Mouse (Mus musculus): ENCODE data around the gene Sash3. TPM values are rescaled to one million over a fixed set of nuclear protein-coding genes. Genes with fewer than 3 reads are reported as not detected.
A peak's percentile ranks its signal among the peaks of the same experiment; 100 is the strongest.

The Sash3 gene
- polyA plus RNA-seq, 1 experiment from 2014 or later = 1.1 TPM

GRCm38 (mm10) chrX:48153949-48154348, 7.7 kb downstream of the Sash3 start:
- Histone ChIP-seq H3K36me3 (ENCODE audit: control insufficient read depth, insufficient read depth, low read length) (no peaks in the 10 kb centered on the region), H3K4me1 (ENCODE audit: control insufficient read depth, insufficient read depth, low read length) (no peaks in the 10 kb centered on the region), H3K27ac (ENCODE audit: low read depth, low read length) (no peak overlapping the region), H3K4me3 (ENCODE audit: low read depth, low read length) (no peak overlapping the region), H3K27me3 (ENCODE audit: control insufficient read depth, insufficient read depth, low read length) (no peaks in the 10 kb centered on the region), H3K9me3 (ENCODE audit: control insufficient read depth, low read length) (no peaks in the 10 kb centered on the region), H3K4me2 (no peak overlapping the region), H3K9ac (ENCODE audit: low read length) (no peak overlapping the region)
- WGBS = 69% methylated on average over 2 of the region's 2 CpGs
- ATAC-seq (ENCODE audit: low FRiP score) (no peak), DNase-seq (ENCODE audit: low spot score, missing footprints) (no peak)

- DNase-seq (ENCODE audit: low spot score, missing footprints) (no peak), ATAC-seq (ENCODE audit: low FRiP score) (no peak)
- no peaks in the 10 kb centered on the region for H3K36me3 ChIP-seq (ENCODE audit: control insufficient read depth, insufficient read depth, low read length)
- no peak overlapping the region for H3K4me3 ChIP-seq (ENCODE audit: low read depth, low read length)
- no peak overlapping the region for H3K27ac ChIP-seq (ENCODE audit: low read depth, low read length)
- H3K4me2 ChIP-seq = no peak overlapping the region
- H3K4me1 ChIP-seq (ENCODE audit: control insufficient read depth, insufficient read depth, low read length) = no peaks in the 10 kb centered on the region
- no peaks in the 10 kb centered on the region for H3K27me3 ChIP-seq (ENCODE audit: control insufficient read depth, insufficient read depth, low read length)
- no peaks in the 10 kb centered on the region for H3K9me3 ChIP-seq (ENCODE audit: control insufficient read depth, low read length)
- no peak overlapping the region for H3K9ac ChIP-seq (ENCODE audit: low read length)
- 92% methylated on average over 6 of the region's 6 CpGs for WGBS
Measured at GRCm38 (mm10) chrX:48155489-48155888, 9.3 kb downstream of the Sash3 start.

- Histone ChIP-seq H3K9me3 (ENCODE audit: control insufficient read depth, low read length) (no peaks in the 10 kb centered on the region), H3K9ac (ENCODE audit: low read length) (no peak overlapping the region), H3K4me3 (ENCODE audit: low read depth, low read length) (no peak overlapping the region), H3K27me3 (ENCODE audit: control insufficient read depth, insufficient read depth, low read length) (no peaks in the 10 kb centered on the region), H3K4me1 (ENCODE audit: control insufficient read depth, insufficient read depth, low read length) (no peaks in the 10 kb centered on the region), H3K27ac (ENCODE audit: low read depth, low read length) (no peak overlapping the region), H3K36me3 (ENCODE audit: control insufficient read depth, insufficient read depth, low read length) (no peaks in the 10 kb centered on the region), H3K4me2 (no peak overlapping the region)
- ATAC-seq (ENCODE audit: low FRiP score) = no peak
- 91% methylated on average over 8 of the region's 8 CpGs for WGBS
- no peak for DNase-seq (ENCODE audit: low spot score, missing footprints)
Measured at GRCm38 (mm10) chrX:48157396-48157795, 11.2 kb downstream of the Sash3 start.

GRCm38 (mm10) chrX:48158229-48158919, 12.1 kb downstream of the Sash3 start:
- 89% methylated on average over 11 of the region's 11 CpGs for WGBS
- Histone ChIP-seq H3K27me3 (ENCODE audit: control insufficient read depth, insufficient read depth, low read length) (no peaks in the 10 kb centered on the region), H3K27ac (ENCODE audit: low read depth, low read length) (no peak overlapping the region), H3K4me3 (ENCODE audit: low read depth, low read length) (no peak overlapping the region), H3K4me1 (ENCODE audit: control insufficient read depth, insufficient read depth, low read length) (no peaks in the 10 kb centered on the region), H3K4me2 (no peak overlapping the region), H3K9me3 (ENCODE audit: control insufficient read depth, low read length) (no peaks in the 10 kb centered on the region), H3K36me3 (ENCODE audit: control insufficient read depth, insufficient read depth, low read length) (no peaks in the 10 kb centered on the region), H3K9ac (ENCODE audit: low read length) (no peak overlapping the region)
- ATAC-seq (ENCODE audit: low FRiP score) = no peak
- DNase-seq (ENCODE audit: low spot score, missing footprints) = no peak

GRCm38 (mm10) chrX:48169892-48170291, 23.7 kb downstream of the Sash3 start:
- no peak overlapping the region for H3K27ac ChIP-seq (ENCODE audit: low read depth, low read length)
- 29% methylated on average over 1 of the region's 1 CpGs for WGBS
- no peak overlapping the region for H3K4me3 ChIP-seq (ENCODE audit: low read depth, low read length)
- DNase-seq (ENCODE audit: low spot score, missing footprints) (no peak), ATAC-seq (ENCODE audit: low FRiP score) (peak; percentile 79; the same call in 1 of the 2 replicates)
- no peak overlapping the region for H3K4me2 ChIP-seq
- H3K9me3 ChIP-seq (ENCODE audit: control insufficient read depth, low read length) = no peaks in the 10 kb centered on the region
- H3K27me3 ChIP-seq (ENCODE audit: control insufficient read depth, insufficient read depth, low read length) = no peaks in the 10 kb centered on the region
- H3K36me3 ChIP-seq (ENCODE audit: control insufficient read depth, insufficient read depth, low read length) = no peaks in the 10 kb centered on the region
- H3K9ac ChIP-seq (ENCODE audit: low read length) = no peak overlapping the region
- no peaks in the 10 kb centered on the region for H3K4me1 ChIP-seq (ENCODE audit: control insufficient read depth, insufficient read depth, low read length)

GRCm38 (mm10) chrX:48170368-48170767, 24.1 kb downstream of the Sash3 start:
- no peaks in the 10 kb centered on the region for H3K36me3 ChIP-seq (ENCODE audit: control insufficient read depth, insufficient read depth, low read length)
- H3K4me2 ChIP-seq = no peak overlapping the region
- ATAC-seq (ENCODE audit: low FRiP score) = no peak
- no peak overlapping the region for H3K27ac ChIP-seq (ENCODE audit: low read depth, low read length)
- DNase-seq (ENCODE audit: low spot score, missing footprints) = no peak
- WGBS = 75% methylated on average over 1 of the region's 1 CpGs
- no peak overlapping the region for H3K9ac ChIP-seq (ENCODE audit: low read length)
- H3K4me1 ChIP-seq (ENCODE audit: control insufficient read depth, insufficient read depth, low read length) = no peaks in the 10 kb centered on the region
- no peak overlapping the region for H3K4me3 ChIP-seq (ENCODE audit: low read depth, low read length)
- H3K9me3 ChIP-seq (ENCODE audit: control insufficient read depth, low read length) = no peaks in the 10 kb centered on the region
- no peaks in the 10 kb centered on the region for H3K27me3 ChIP-seq (ENCODE audit: control insufficient read depth, insufficient read depth, low read length)

GRCm38 (mm10) chrX:48181844-48182243, 35.6 kb downstream of the Sash3 start:
- Histone ChIP-seq H3K4me2 (no peak overlapping the region), H3K4me1 (ENCODE audit: control insufficient read depth, insufficient read depth, low read length) (no peaks in the 10 kb centered on the region), H3K36me3 (ENCODE audit: control insufficient read depth, insufficient read depth, low read length) (no peaks in the 10 kb centered on the region), H3K4me3 (ENCODE audit: low read depth, low read length) (no peak overlapping the region), H3K27ac (ENCODE audit: low read depth, low read length) (no peak overlapping the region), H3K27me3 (ENCODE audit: control insufficient read depth, insufficient read depth, low read length) (no peaks in the 10 kb centered on the region), H3K9me3 (ENCODE audit: control insufficient read depth, low read length) (no peaks in the 10 kb centered on the region), H3K9ac (ENCODE audit: low read length) (no peak overlapping the region)
- DNase-seq (ENCODE audit: low spot score, missing footprints) (no peak), ATAC-seq (ENCODE audit: low FRiP score) (no peak)
- WGBS = 88% methylated on average over 6 of the region's 6 CpGs

- Histone ChIP-seq H3K36me3 (ENCODE audit: control insufficient read depth, insufficient read depth, low read length) (no peaks in the 10 kb centered on the region), H3K4me1 (ENCODE audit: control insufficient read depth, insufficient read depth, low read length) (no peaks in the 10 kb centered on the region), H3K27ac (ENCODE audit: low read depth, low read length) (no peak overlapping the region), H3K4me3 (ENCODE audit: low read depth, low read length) (no peak overlapping the region), H3K4me2 (no peak overlapping the region), H3K9me3 (ENCODE audit: control insufficient read depth, low read length) (no peaks in the 10 kb centered on the region), H3K27me3 (ENCODE audit: control insufficient read depth, insufficient read depth, low read length) (no peaks in the 10 kb centered on the region), H3K9ac (ENCODE audit: low read length) (no peak overlapping the region)
- DNase-seq (ENCODE audit: low spot score, missing footprints) (no peak), ATAC-seq (ENCODE audit: low FRiP score) (no peak)
- WGBS = 77% methylated on average over 3 of the region's 3 CpGs
Measured at GRCm38 (mm10) chrX:48184703-48185102, 38.5 kb downstream of the Sash3 start.

- no peak for DNase-seq (ENCODE audit: low spot score, missing footprints)
Measured at GRCm38 (mm10) chrX:48191261-48191660, 45.0 kb downstream of the Sash3 start.

More at GRCm38 (mm10) chrX:48191261-48191660, 45.0 kb downstream of the Sash3 start:
- Histone ChIP-seq H3K27me3 (ENCODE audit: control insufficient read depth, insufficient read depth, low read length) (no peaks in the 10 kb centered on the region), H3K27ac (ENCODE audit: low read depth, low read length) (no peak overlapping the region), H3K4me1 (ENCODE audit: control insufficient read depth, insufficient read depth, low read length) (no peaks in the 10 kb centered on the region), H3K9ac (ENCODE audit: low read length) (no peak overlapping the region), H3K4me3 (ENCODE audit: low read depth, low read length) (no peak overlapping the region), H3K4me2 (no peak overlapping the region), H3K9me3 (ENCODE audit: control insufficient read depth, low read length) (no peaks in the 10 kb centered on the region), H3K36me3 (ENCODE audit: control insufficient read depth, insufficient read depth, low read length) (no peaks in the 10 kb centered on the region)
- no peak for ATAC-seq (ENCODE audit: low FRiP score)
- WGBS = 94% methylated on average over 6 of the region's 6 CpGs

Data from midbrain, embryonic 11.5 days (tissue).